Mouse (Mus musculus) hindbrain, embryonic 10.5 days (tissue): ENCODE measurements around the gene Dnajb11. TPM values are rescaled to one million over a fixed set of nuclear protein-coding genes. Genes with fewer than 3 reads are reported as not detected.

Experiments used
- DNase-seq: peaks from one replicate; pipeline ENCODE4 v3.0.0-alpha.2; 2017; ENCODE audit warnings: low spot score
- H3K27ac ChIP-seq: fragments of 300-500 bp; sonication (generic); 2 replicates; pipeline ENCODE4 v1.5.1; 2016; ENCODE audit warnings: mild to moderate bottlenecking, moderate library complexity
- H3K27me3 ChIP-seq: fragments of 300-500 bp; sonication (generic); 2 replicates; pipeline ENCODE4 v1.6.1; 2016; ENCODE audit warnings: mild to moderate bottlenecking; ENCODE audit not compliant: poor library complexity, insufficient read depth, severe bottlenecking
- H3K36me3 ChIP-seq: fragments of 300-500 bp; sonication (generic); 2 replicates; pipeline ENCODE4 v1.6.1; 2016; ENCODE audit warnings: mild to moderate bottlenecking, moderate library complexity
- H3K4me1 ChIP-seq: fragments of 300-500 bp; sonication (generic); replicated peaks from 2 replicates; pipeline ENCODE4 v1.6.1; 2016; ENCODE audit warnings: mild to moderate bottlenecking
- H3K4me3 ChIP-seq: fragments of 300-500 bp; sonication (generic); 2 replicates; pipeline ENCODE4 v1.5.1; 2016; ENCODE audit warnings: mild to moderate bottlenecking, moderate library complexity
- H3K9me3 ChIP-seq: fragments of 300-500 bp; sonication (generic); 2 replicates; pipeline ENCODE4 v1.6.1; 2016; ENCODE audit warnings: mild to moderate bottlenecking, moderate library complexity
- WGBS: fragments of 180-500 bp; shearing (Covaris S2); methylation state at CpG from one replicate; pipeline ENCODE4 v1.1.7; 2016; 5-methylcytosine and 5-hydroxymethylcytosine counted together
- polyA plus RNA-seq: library from polyadenylated mRNA; unstranded; fragments of >200 nt; fragmentation: Nextera tagmentation; extraction: Ambion mirVana; gene quantifications from 2 replicates; pipeline ENCODE4 v1.2.1, GENCODE M21; 2016

The Dnajb11 gene
- polyA plus RNA-seq, 1 experiment from 2014 or later = 93.2 TPM

- Histone ChIP-seq H3K36me3 (no peaks in the 10 kb centered on the region), H3K4me1 (no peaks in the 10 kb centered on the region; the same call in 1 of the 2 replicates), H3K27ac (no peak overlapping the region), H3K9me3 (no peaks in the 10 kb centered on the region), H3K4me3 (no peak overlapping the region), H3K27me3 (no peaks in the 10 kb centered on the region)
- no peak for DNase-seq
- WGBS = 76% methylated on average over 15 of the region's 15 CpGs
These were observed 61.1 kb downstream of the Dnajb11 start for GRCm38 (mm10) chr16:22918664-22919312.

- no peak for DNase-seq
- no peaks in the 10 kb centered on the region for H3K36me3 ChIP-seq
These were observed 62.6 kb downstream of the Dnajb11 start for GRCm38 (mm10) chr16:22919971-22920854.

DNA sequence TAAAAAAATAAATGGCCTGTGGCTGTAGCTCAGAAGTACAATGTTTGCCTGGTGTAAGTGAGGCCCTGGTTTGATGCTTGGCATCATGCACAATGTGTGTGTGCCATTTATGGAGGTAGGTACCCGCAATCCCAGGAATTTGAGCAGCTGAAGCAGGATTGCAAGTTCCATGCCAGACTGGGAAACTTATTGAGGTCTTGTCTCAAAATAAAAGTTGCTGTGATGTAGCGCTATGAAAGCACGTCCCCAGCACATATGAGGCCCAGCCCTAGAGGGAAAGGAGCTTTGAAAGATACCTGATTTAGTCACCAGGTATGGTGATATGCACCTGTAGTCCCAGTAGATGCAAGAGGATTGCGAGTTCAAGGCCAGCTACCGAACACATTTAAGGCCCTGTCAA is 64.1 kb downstream of the Dnajb11 start:
- H3K9me3 ChIP-seq = no peaks in the 10 kb centered on the region
- H3K27me3 ChIP-seq = no peaks in the 10 kb centered on the region
- WGBS = 94% methylated on average over 5 of the region's 5 CpGs
- no peaks in the 10 kb centered on the region for H3K36me3 ChIP-seq
- no peak overlapping the region for H3K4me3 ChIP-seq
- DNase-seq = no peak
- no peaks in the 10 kb centered on the region; the same call in 1 of the 2 replicates for H3K4me1 ChIP-seq
- H3K27ac ChIP-seq = no peak overlapping the region

More at GRCm38 (mm10) chr16:22919971-22920854, 62.6 kb downstream of the Dnajb11 start:
- Histone ChIP-seq H3K4me3 (no peak overlapping the region), H3K4me1 (no peaks in the 10 kb centered on the region; the same call in 1 of the 2 replicates), H3K9me3 (no peaks in the 10 kb centered on the region), H3K27me3 (no peaks in the 10 kb centered on the region), H3K27ac (no peak overlapping the region)
- 68% methylated on average over 18 of the region's 18 CpGs for WGBS

GRCm38 (mm10) chr16:22922433-22922832 is 64.8 kb downstream of the Dnajb11 start:
- H3K27ac ChIP-seq = no peak overlapping the region
- H3K9me3 ChIP-seq = no peaks in the 10 kb centered on the region
- H3K4me3 ChIP-seq = no peak overlapping the region
- H3K27me3 ChIP-seq = no peaks in the 10 kb centered on the region
- no peak for DNase-seq
- no peaks in the 10 kb centered on the region for H3K36me3 ChIP-seq
- H3K4me1 ChIP-seq = no peaks in the 10 kb centered on the region; the same call in 1 of the 2 replicates
- WGBS = 84% methylated on average over 4 of the region's 4 CpGs

Other genes with a start within 250 kb of the Dnajb11 start
- gene Dgkg, start 200.6 kb upstream of the Dnajb11 start, polyA plus RNA-seq = 0.14 and 0.20 TPM in 2 replicates
- 0.84 TPM in 1 of 2 replicates, not detected in the other for gene Crygs, start 46.3 kb upstream of the Dnajb11 start, polyA plus RNA-seq
- 32.3 and 37.6 TPM in 2 replicates for gene Tbccd1, start 176 bp upstream of the Dnajb11 start, polyA plus RNA-seq
- 0.31 TPM in 1 of 2 replicates, not detected in the other for gene Ahsg, start 33.4 kb downstream of the Dnajb11 start, polyA plus RNA-seq
- gene Fetub, start 60.5 kb downstream of the Dnajb11 start, polyA plus RNA-seq = not detected in 2 replicates
- 0.15 TPM in 1 of 2 replicates, not detected in the other for gene Hrg, start 93.2 kb downstream of the Dnajb11 start, polyA plus RNA-seq
- not detected in 2 replicates for gene Kng2, start 171.6 kb downstream of the Dnajb11 start, polyA plus RNA-seq
- not detected in 2 replicates for gene Kng1, start 200.0 kb downstream of the Dnajb11 start, polyA plus RNA-seq
- gene Eif4a2, start 249.6 kb downstream of the Dnajb11 start, polyA plus RNA-seq = 133 and 157 TPM in 2 replicates